Mouse (Mus musculus): ENCODE results near the gene Eprs.
A peak's percentile ranks its signal among the peaks of the same experiment; 100 is the strongest.

DNA sequence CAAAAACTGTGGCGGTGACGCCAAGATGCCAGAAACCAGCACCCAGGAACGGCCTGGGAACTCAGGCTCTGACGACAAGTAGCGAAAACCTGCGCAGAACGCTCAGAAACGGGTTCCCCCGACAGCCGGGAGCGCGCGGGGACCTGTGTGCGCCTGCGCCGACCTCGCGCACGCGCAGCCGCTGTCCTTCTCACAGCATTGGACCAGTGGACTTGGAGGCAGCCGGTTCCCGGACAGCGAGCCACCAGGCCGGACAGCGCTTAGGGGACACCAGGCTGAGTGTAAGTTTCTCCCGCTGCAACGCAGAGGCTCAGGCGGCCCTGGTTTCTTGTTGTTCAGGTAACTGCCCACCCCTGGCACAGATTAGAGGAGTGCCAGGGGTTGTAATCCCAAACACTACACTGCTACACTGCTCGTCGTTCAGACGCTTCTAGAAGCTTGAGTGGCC is 30.8 kb upstream of the Eprs start, which contains the start of gene Bpnt1:
- no peak for TF ChIP-seq CTCF (IDR thresholded peaks at IDR 0.05; ENCODE audit: control insufficient read depth, insufficient read depth, insufficient replicate concordance, low read depth, low read length)
- TF ChIP-seq POLR2A (IDR thresholded peaks at IDR 0.05; ENCODE audit: control insufficient read depth, low read depth, low read length), result peak; percentile 83

All from testis, adult 2 months (tissue).